Mouse (Mus musculus) CH12.LX (cell line): ENCODE measurements around the gene Taf12.
"Not testable (repeated sequence)": the region's sequence is repeated elsewhere in the genome, so short reads cannot be mapped to it uniquely, and the experiment has no call there.

Experiments used
- BHLHE40 ChIP-seq: IDR thresholded peaks from 2 replicates; pipeline ENCODE4 v1.6.1; 2011; ENCODE audit warnings: mild to moderate bottlenecking, low read depth, low read length, improper control_type of control experiment
- CTCF ChIP-seq, 2 experiments: IDR thresholded peaks in 1 of 2; conservative IDR thresholded peaks in 1 of 2; 2 replicates each; pipeline ENCODE4 v1.5.1; 2011 to 2012; ENCODE audit warnings: low read depth in 2 of 2, low read length in 2 of 2, improper control_type of control experiment in 1 of 2, inconsistent platforms in 1 of 2, mild to moderate bottlenecking in 1 of 2, moderate library complexity in 1 of 2
- EP300 ChIP-seq: IDR thresholded peaks from 2 replicates; pipeline ENCODE4 v1.6.1; 2011; ENCODE audit warnings: low read length, improper control_type of control experiment
- ETS1 ChIP-seq: conservative IDR thresholded peaks from 2 replicates; pipeline ENCODE4 v1.6.1; 2012; ENCODE audit warnings: low read depth, mild to moderate bottlenecking, inconsistent platforms, low read length, improper control_type of control experiment, moderate library complexity
- KAT2A ChIP-seq: IDR thresholded peaks from 2 replicates; pipeline ENCODE4 v1.6.1; 2012; ENCODE audit warnings: low read length, improper control_type of control experiment, inconsistent platforms; ENCODE audit not compliant: insufficient replicate concordance
- MXI1 ChIP-seq: IDR thresholded peaks from 2 replicates; pipeline ENCODE4 v1.6.1; 2011; ENCODE audit warnings: mild to moderate bottlenecking, low read depth, low read length, improper control_type of control experiment
- NRF1 ChIP-seq: IDR thresholded peaks from 2 replicates; pipeline ENCODE4 v1.6.1; 2014; ENCODE audit warnings: low read depth, mild to moderate bottlenecking, inconsistent platforms, low read length, improper control_type of control experiment, moderate library complexity
- POLR2A ChIP-seq: IDR thresholded peaks from 2 replicates; pipeline ENCODE4 v1.6.1; 2011; ENCODE audit warnings: low read depth, mild to moderate bottlenecking, improper control_type of control experiment, low read length
- POLR2AphosphoS2 ChIP-seq: IDR thresholded peaks from 2 replicates; pipeline ENCODE4 v1.6.1; 2011; ENCODE audit warnings: low read depth, low read length, improper control_type of control experiment
- SMC3 ChIP-seq: IDR thresholded peaks from 2 replicates; pipeline ENCODE4 v1.6.1; 2011; ENCODE audit warnings: low read depth, low read length, improper control_type of control experiment
- USF1 ChIP-seq: IDR thresholded peaks from 2 replicates; pipeline ENCODE4 v1.6.1; 2014; ENCODE audit warnings: low read depth, mild to moderate bottlenecking, inconsistent platforms, low read length, improper control_type of control experiment
- ZKSCAN1 ChIP-seq: IDR thresholded peaks from 2 replicates; pipeline ENCODE4 v1.6.1; 2012; ENCODE audit warnings: low read depth, inconsistent platforms, low read length, improper control_type of control experiment, borderline replicate concordance
- ZMIZ1 ChIP-seq: IDR thresholded peaks from 2 replicates; pipeline ENCODE4 v1.6.1; 2012; ENCODE audit warnings: low read depth, mild to moderate bottlenecking, inconsistent platforms, low read length, improper control_type of control experiment
- ZNF384 ChIP-seq: IDR thresholded peaks from 2 replicates; pipeline ENCODE4 v1.6.1; 2012; ENCODE audit warnings: low read depth, low read length, improper control_type of control experiment, inconsistent platforms

DNA sequence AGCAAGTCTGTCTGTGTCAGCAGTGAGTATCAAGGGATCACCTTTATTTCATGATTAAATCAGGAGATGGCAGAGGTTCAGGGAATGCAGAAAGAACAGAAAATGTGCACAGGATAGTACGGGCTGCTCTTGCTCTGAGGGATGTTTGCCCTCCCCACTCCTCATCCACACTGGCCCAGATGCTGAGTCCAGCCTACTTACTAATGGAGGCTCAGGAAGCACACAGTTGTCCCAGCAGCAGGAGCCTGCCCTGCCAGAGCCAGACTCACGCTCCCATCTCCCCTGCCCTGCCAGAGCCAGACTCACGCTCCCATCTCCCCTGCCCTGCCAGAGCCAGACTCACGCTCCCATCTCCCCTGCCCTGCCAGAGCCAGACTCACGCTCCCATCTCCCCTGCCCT, 14.7 kb downstream of the Taf12 start:
- TF ChIP-seq CTCF (conservative IDR thresholded peaks at IDR 0.05 in 1 of 2, IDR thresholded peaks at IDR 0.05 in 1 of 2; ENCODE audit: low read depth in 2 of 2, low read length in 2 of 2); POLR2A; ZKSCAN1; ZNF384; MXI1; USF1; POLR2AphosphoS2; BHLHE40; NRF1; KAT2A; SMC3; ETS1; EP300; ZMIZ1: not testable (repeated sequence)
